Mouse (Mus musculus) kidney, adult 8-10 months (tissue): ENCODE results near the gene Gm17402.
A peak's percentile ranks its signal among the peaks of the same experiment; 100 is the strongest.

Source experiments
- DNase-seq, 2 experiments: peaks; one replicate each; pipeline ENCODE4 v3.0.0; 2022

Gene Gm17402

GRCm38 (mm10) chr3:67375063-67375462 lies at the start of gene Gm17402:
TSS of gene Gm17402 (minus strand) at chr3:67375163.
- DNase-seq, result no peak

GRCm38 (mm10) chr3:67378215-67378614 lies 3.3 kb upstream of the Gm17402 start:
- no peak for DNase-seq

- no peak for DNase-seq
Observed at GRCm38 (mm10) chr3:67374360-67374778, 594 bp downstream of the Gm17402 start.

GRCm38 (mm10) chr3:67373872-67374271 lies 1.1 kb downstream of the Gm17402 start, which contains the start of gene Mlf1:
TSS of gene Mlf1 (plus strand) at chr3:67374097.
- peak; percentile 75 to 85 for DNase-seq

- no peak for DNase-seq
Observed at GRCm38 (mm10) chr3:67372781-67373180, 2.2 kb downstream of the Gm17402 start.

GRCm38 (mm10) chr3:67372194-67372593 lies 2.8 kb downstream of the Gm17402 start:
- no peak for DNase-seq

GRCm38 (mm10) chr3:67369407-67370079 lies 5.4 kb downstream of the Gm17402 start:
- no peak for DNase-seq

GRCm38 (mm10) chr3:67367481-67367880 lies 7.5 kb downstream of the Gm17402 start:
- DNase-seq, result no peak

GRCm38 (mm10) chr3:67366087-67366892 lies 8.7 kb downstream of the Gm17402 start:
- DNase-seq, result no peak

- no peak for DNase-seq
Observed at GRCm38 (mm10) chr3:67358376-67358775, 16.6 kb downstream of the Gm17402 start.

GRCm38 (mm10) chr3:67352763-67353149 lies 22.2 kb downstream of the Gm17402 start:
- no peak for DNase-seq

- peak; percentile 13 to 15 for DNase-seq
Observed at GRCm38 (mm10) chr3:67352128-67352762, 22.7 kb downstream of the Gm17402 start.

GRCm38 (mm10) chr3:67351406-67352127 lies 23.4 kb downstream of the Gm17402 start:
- DNase-seq, result no peak

GRCm38 (mm10) chr3:67346674-67347073 lies 28.3 kb downstream of the Gm17402 start:
- DNase-seq, result no peak

GRCm38 (mm10) chr3:67344599-67344998 lies 30.4 kb downstream of the Gm17402 start:
- peak; percentile 18 to 53 for DNase-seq

- DNase-seq, result no peak
Observed at GRCm38 (mm10) chr3:67343004-67343662, 31.8 kb downstream of the Gm17402 start.

- no peak for DNase-seq
Observed at GRCm38 (mm10) chr3:67340921-67341320, 34.0 kb downstream of the Gm17402 start.

GRCm38 (mm10) chr3:67339558-67339957 lies 35.4 kb downstream of the Gm17402 start:
- DNase-seq, result no peak

GRCm38 (mm10) chr3:67322422-67322821 lies 52.5 kb downstream of the Gm17402 start:
- no peak for DNase-seq
